Mouse (Mus musculus): Measurements from ENCODE around the gene Nudt1.

Gene Nudt1

GRCm38 (mm10) chr5:140383559-140383958 lies 62.1 kb downstream of the Nudt1 start:
- no peak for DNase-seq (ENCODE audit: low read depth, low spot score)

DNA sequence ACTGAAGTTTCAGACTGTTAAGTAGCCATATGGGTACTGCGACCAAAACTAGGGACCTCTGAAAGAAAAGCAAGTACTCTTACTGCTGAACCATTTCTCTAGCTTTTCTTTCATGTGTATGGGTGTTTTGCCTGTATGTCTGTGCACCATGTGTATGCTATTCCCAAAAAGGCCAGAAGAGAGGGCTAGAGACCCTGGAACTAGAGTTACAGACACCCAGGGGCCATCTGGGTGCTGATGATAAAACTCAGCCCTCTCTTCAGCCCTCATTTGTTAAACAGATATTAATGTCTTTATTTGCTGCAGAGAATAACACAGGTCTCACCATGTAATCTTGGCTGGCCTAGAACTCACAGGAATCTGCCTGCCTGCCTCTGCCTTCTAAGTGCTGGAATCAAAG lies 63.0 kb downstream of the Nudt1 start:
- no peak for DNase-seq (ENCODE audit: low read depth, low spot score)

GRCm38 (mm10) chr5:140387236-140387635 lies 65.8 kb downstream of the Nudt1 start:
- no peak for DNase-seq (ENCODE audit: low read depth, low spot score)

Measured in c-Kit-negative CD71-positive TER-119-positive erythroid progenitor cells, embryonic 14.5 days (primary cell).